Mouse (Mus musculus) cortical plate, adult 2 months (tissue): ENCODE results near the gene Snta1.

Experiments
- CTCF ChIP-seq: fragments of 200-500 bp; IDR thresholded peaks from 2 replicates; pipeline ENCODE4 v1.5.1; 2011; ENCODE audit warnings: mild to moderate bottlenecking, control low read depth, low read length; ENCODE audit not compliant: insufficient read depth; ENCODE audit errors: extremely low read depth
- POLR2A ChIP-seq: fragments of 200-500 bp; IDR thresholded peaks from 2 replicates; pipeline ENCODE4 v1.6.1; 2011; ENCODE audit warnings: mild to moderate bottlenecking, low read length, control low read depth; ENCODE audit not compliant: insufficient read depth; ENCODE audit errors: extremely low read depth

DNA sequence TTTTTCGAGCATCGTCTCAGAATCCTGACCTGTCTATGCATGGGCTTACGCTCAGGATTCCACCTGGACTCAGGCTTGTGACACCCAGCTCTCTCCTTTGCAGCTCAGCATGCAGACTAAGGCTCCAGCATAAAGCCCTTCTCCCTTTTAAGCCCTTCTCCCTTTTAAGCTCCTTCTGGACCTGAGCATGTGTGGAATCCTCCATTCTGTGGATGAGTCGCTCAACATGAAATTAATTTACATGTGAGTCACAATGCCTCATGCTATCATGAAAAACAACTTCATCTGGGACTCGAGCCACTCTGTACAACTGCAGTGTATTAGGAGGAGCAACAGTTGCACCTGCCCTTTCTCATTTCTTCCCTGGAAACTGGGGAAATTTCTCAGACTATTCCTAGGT, 14.3 kb upstream of the Snta1 start:
- TF ChIP-seq CTCF (no peak), POLR2A (no peak)
